Mouse (Mus musculus) hindbrain, embryonic 14.5 days (tissue): ENCODE measurements around the gene Gkap1. TPM values are rescaled to one million over a fixed set of nuclear protein-coding genes. Genes with fewer than 3 reads are reported as not detected.

Source experiments
- ATAC-seq: fragments of 200-750 bp; cut with Nextera tagmentation; 2 replicates; pipeline ENCODE4 v1.8.0; 2017; ENCODE audit warnings: moderate number of reproducible peaks, mild to moderate bottlenecking, moderate TSS enrichment, moderate library complexity; ENCODE audit not compliant: low FRiP score
- DNase-seq: peaks from one replicate; pipeline ENCODE4 v3.0.0-alpha.2; 2015; ENCODE audit warnings: low spot score
- H3K27ac ChIP-seq: fragments of 300-500 bp; sonication (generic); 2 replicates; pipeline ENCODE4 v1.5.1; 2014; ENCODE audit warnings: mild to moderate bottlenecking, moderate library complexity
- H3K27me3 ChIP-seq: fragments of 300-500 bp; sonication (generic); 2 replicates; pipeline ENCODE4 v1.6.1; 2014; ENCODE audit warnings: mild to moderate bottlenecking, low read length, mixed read lengths; ENCODE audit not compliant: control insufficient read depth, insufficient read depth
- H3K36me3 ChIP-seq: fragments of 300-500 bp; sonication (generic); replicated peaks from 2 replicates; pipeline ENCODE4 v1.6.1; 2014; ENCODE audit not compliant: control insufficient read depth, insufficient read depth
- H3K4me1 ChIP-seq: fragments of 300-500 bp; sonication (generic); replicated peaks from 2 replicates; pipeline ENCODE4 v1.6.1; 2014; ENCODE audit warnings: antibody characterized with exemption, low read length, mixed read lengths; ENCODE audit not compliant: control insufficient read depth, insufficient read depth
- H3K4me2 ChIP-seq: fragments of 300-500 bp; sonication (generic); replicated peaks from 2 replicates; pipeline ENCODE4 v1.6.1; 2014; ENCODE audit warnings: mild to moderate bottlenecking, moderate library complexity
- H3K4me3 ChIP-seq: fragments of 300-500 bp; sonication (generic); replicated peaks from 2 replicates; pipeline ENCODE4 v1.5.1; 2014; ENCODE audit warnings: mild to moderate bottlenecking, low read length
- H3K9ac ChIP-seq: fragments of 300-500 bp; sonication (generic); 2 replicates; pipeline ENCODE4 v1.6.1; 2014
- H3K9me3 ChIP-seq: fragments of 300-500 bp; sonication (generic); 2 replicates; pipeline ENCODE4 v1.6.1; 2016; ENCODE audit warnings: low read length; ENCODE audit not compliant: control insufficient read depth
- WGBS: fragments of 180-500 bp; shearing (Covaris S2); extraction: QIAGEN DNeasy Blood & Tissue Kit; methylation state at CpG from one replicate; pipeline ENCODE4 v1.1.7; 2014; 5-methylcytosine and 5-hydroxymethylcytosine counted together
- polyA plus RNA-seq: library from polyadenylated mRNA; unstranded; fragments of >200 nt; fragmentation: Nextera tagmentation; extraction: Ambion mirVana; gene quantifications from 2 replicates; pipeline ENCODE4 v1.2.1, GENCODE M21; 2014

Gene Gkap1
- polyA plus RNA-seq, 1 experiment from 2014 or later = 29.9 TPM

GRCm38 (mm10) chr13:58301961-58302360, 26.5 kb upstream of the Gkap1 start:
- no peaks in the 10 kb centered on the region for H3K9me3 ChIP-seq
- 96% methylated on average over 6 of the region's 6 CpGs for WGBS
- no peak overlapping the region for H3K4me2 ChIP-seq
- no peak overlapping the region for H3K4me3 ChIP-seq
- no peak overlapping the region for H3K27ac ChIP-seq
- no peaks in the 10 kb centered on the region for H3K27me3 ChIP-seq
- no peak for DNase-seq
- no peak overlapping the region for H3K9ac ChIP-seq
- no peaks in the 10 kb centered on the region for H3K4me1 ChIP-seq
- no peak for ATAC-seq
- H3K36me3 ChIP-seq = no peaks in the 10 kb centered on the region

GRCm38 (mm10) chr13:58298756-58299155, 23.3 kb upstream of the Gkap1 start:
- Histone ChIP-seq H3K36me3 (no peaks in the 10 kb centered on the region), H3K27ac (no peak overlapping the region), H3K27me3 (no peaks in the 10 kb centered on the region), H3K9me3 (no peaks in the 10 kb centered on the region), H3K4me2 (no peak overlapping the region), H3K4me3 (no peak overlapping the region), H3K9ac (no peak overlapping the region), H3K4me1 (no peaks in the 10 kb centered on the region)
- ATAC-seq (no peak), DNase-seq (no peak)
- WGBS = 89% methylated on average over 3 of the region's 3 CpGs

- Histone ChIP-seq H3K4me2 (no peak overlapping the region), H3K27me3 (no peaks in the 10 kb centered on the region), H3K9me3 (no peaks in the 10 kb centered on the region), H3K36me3 (no peaks in the 10 kb centered on the region), H3K4me3 (no peak overlapping the region), H3K9ac (no peak overlapping the region), H3K27ac (no peak overlapping the region), H3K4me1 (no peaks in the 10 kb centered on the region)
- DNase-seq (no peak), ATAC-seq (no peak)
- WGBS = 88% methylated on average over 3 of the region's 3 CpGs
Measured at GRCm38 (mm10) chr13:58295582-58295981, 20.1 kb upstream of the Gkap1 start.

- no peak for DNase-seq
- H3K9ac ChIP-seq = no peak overlapping the region
Measured at GRCm38 (mm10) chr13:58292811-58293210, 17.3 kb upstream of the Gkap1 start.

GRCm38 (mm10) chr13:58289308-58289707, 13.8 kb upstream of the Gkap1 start:
- 76% methylated on average over 1 of the region's 1 CpGs for WGBS
- Histone ChIP-seq H3K36me3 (no peaks in the 10 kb centered on the region), H3K9me3 (no peaks in the 10 kb centered on the region), H3K27me3 (no peaks in the 10 kb centered on the region), H3K9ac (no peak overlapping the region), H3K4me3 (no peak overlapping the region), H3K4me1 (no peaks in the 10 kb centered on the region), H3K27ac (no peak overlapping the region), H3K4me2 (no peak overlapping the region)
- DNase-seq (no peak), ATAC-seq (no peak)

More at GRCm38 (mm10) chr13:58292811-58293210, 17.3 kb upstream of the Gkap1 start:
- Histone ChIP-seq H3K4me2 (no peak overlapping the region), H3K27me3 (no peaks in the 10 kb centered on the region), H3K27ac (no peak overlapping the region), H3K4me3 (no peak overlapping the region), H3K9me3 (no peaks in the 10 kb centered on the region), H3K36me3 (no peaks in the 10 kb centered on the region), H3K4me1 (no peaks in the 10 kb centered on the region)
- 11% methylated on average over 5 of the region's 5 CpGs for WGBS
- ATAC-seq = no peak

GRCm38 (mm10) chr13:58287822-58288221, 12.3 kb upstream of the Gkap1 start:
- Histone ChIP-seq H3K27me3 (no peaks in the 10 kb centered on the region), H3K27ac (no peak overlapping the region), H3K4me3 (no peak overlapping the region), H3K9me3 (no peaks in the 10 kb centered on the region), H3K36me3 (no peaks in the 10 kb centered on the region), H3K4me1 (no peaks in the 10 kb centered on the region), H3K9ac (no peak overlapping the region), H3K4me2 (no peak overlapping the region)
- ATAC-seq (no peak), DNase-seq (peak; percentile 82)
- WGBS = 13% methylated on average over 13 of the region's 13 CpGs

GRCm38 (mm10) chr13:58283466-58283865, 8.0 kb upstream of the Gkap1 start:
- Histone ChIP-seq H3K27me3 (no peaks in the 10 kb centered on the region), H3K36me3 (no peaks in the 10 kb centered on the region), H3K9me3 (no peaks in the 10 kb centered on the region), H3K4me3 (no peak overlapping the region), H3K9ac (no peak overlapping the region), H3K27ac (no peak overlapping the region), H3K4me2 (no peak overlapping the region), H3K4me1 (no peaks in the 10 kb centered on the region)
- no peak for ATAC-seq
- DNase-seq = no peak
- 62% methylated on average over 4 of the region's 4 CpGs for WGBS

- 66% methylated on average over 4 of the region's 4 CpGs for WGBS
- H3K9me3 ChIP-seq = no peaks in the 10 kb centered on the region
- H3K4me3 ChIP-seq = no peak overlapping the region
- no peak overlapping the region for H3K4me2 ChIP-seq
- no peak overlapping the region for H3K27ac ChIP-seq
- ATAC-seq (no peak), DNase-seq (no peak)
- H3K36me3 ChIP-seq = no peaks in the 10 kb centered on the region
- H3K4me1 ChIP-seq = no peaks in the 10 kb centered on the region
- H3K9ac ChIP-seq = no peak overlapping the region
- H3K27me3 ChIP-seq = no peaks in the 10 kb centered on the region
Measured at GRCm38 (mm10) chr13:58281936-58282335, 6.4 kb upstream of the Gkap1 start.

- Histone ChIP-seq H3K4me3 (no peak overlapping the region), H3K27ac (no peak overlapping the region), H3K4me2 (no peak overlapping the region), H3K9ac (no peak overlapping the region), H3K9me3 (no peaks in the 10 kb centered on the region), H3K36me3 (no peaks in the 10 kb centered on the region), H3K4me1 (no peaks in the 10 kb centered on the region), H3K27me3 (no peaks in the 10 kb centered on the region)
- no peak for DNase-seq
- 93% methylated on average over 3 of the region's 3 CpGs for WGBS
- no peak for ATAC-seq
Measured at GRCm38 (mm10) chr13:58280528-58280927, 5.0 kb upstream of the Gkap1 start.

- no peak overlapping the region for H3K27ac ChIP-seq
- no peaks in the 10 kb centered on the region for H3K9me3 ChIP-seq
- 67% methylated on average over 10 of the region's 10 CpGs for WGBS
- ATAC-seq (no peak), DNase-seq (no peak)
- H3K4me3 ChIP-seq = no peak overlapping the region
- no peak overlapping the region for H3K4me2 ChIP-seq
- H3K27me3 ChIP-seq = no peaks in the 10 kb centered on the region
- no peaks in the 10 kb centered on the region for H3K36me3 ChIP-seq
- no peak overlapping the region for H3K9ac ChIP-seq
- H3K4me1 ChIP-seq = peaks cover 16% of the 10 kb centered on the region; the same call in 1 of the 2 replicates
Measured at GRCm38 (mm10) chr13:58276256-58276655, 757 bp upstream of the Gkap1 start.
